Mouse (Mus musculus) midbrain, embryonic 13.5 days (tissue): ENCODE data around the gene Odf3b. TPM values are rescaled to one million over a fixed set of nuclear protein-coding genes. Genes with fewer than 3 reads are reported as not detected.

Experiments
- ATAC-seq: fragments of 200-750 bp; cut with Nextera tagmentation; 2 replicates; pipeline ENCODE4 v1.8.0; 2017; ENCODE audit warnings: mild to moderate bottlenecking, moderate TSS enrichment, moderate library complexity
- H3K27ac ChIP-seq: fragments of 300-500 bp; sonication (generic); 2 replicates; pipeline ENCODE4 v1.5.1; 2015; ENCODE audit warnings: inconsistent platforms, mild to moderate bottlenecking, moderate library complexity
- H3K27me3 ChIP-seq: fragments of 300-500 bp; sonication (generic); 2 replicates; pipeline ENCODE4 v1.6.1; 2015; ENCODE audit warnings: mild to moderate bottlenecking, inconsistent platforms
- H3K36me3 ChIP-seq: fragments of 300-500 bp; sonication (generic); 2 replicates; pipeline ENCODE4 v1.6.1; 2015; ENCODE audit warnings: mild to moderate bottlenecking, inconsistent platforms
- H3K4me1 ChIP-seq: fragments of 300-500 bp; sonication (generic); replicated peaks from 2 replicates; pipeline ENCODE4 v1.6.1; 2015; ENCODE audit warnings: inconsistent platforms
- H3K4me2 ChIP-seq: fragments of 300-500 bp; sonication (generic); replicated peaks from 2 replicates; pipeline ENCODE4 v1.6.1; 2015; ENCODE audit warnings: moderate library complexity, mild to moderate bottlenecking, inconsistent platforms
- H3K4me3 ChIP-seq: fragments of 300-500 bp; sonication (generic); replicated peaks from 2 replicates; pipeline ENCODE4 v1.5.1; 2015; ENCODE audit warnings: mild to moderate bottlenecking, inconsistent platforms
- H3K9ac ChIP-seq: fragments of 300-500 bp; sonication (generic); replicated peaks from 2 replicates; pipeline ENCODE4 v1.6.1; 2015; ENCODE audit warnings: mild to moderate bottlenecking, inconsistent platforms
- H3K9me3 ChIP-seq: fragments of 300-500 bp; sonication (generic); 2 replicates; pipeline ENCODE4 v1.6.1; 2016; ENCODE audit warnings: mild to moderate bottlenecking, inconsistent platforms
- WGBS: fragments of 180-500 bp; shearing (Covaris S2); methylation state at CpG from one replicate; pipeline ENCODE4 v1.1.7; 2015; 5-methylcytosine and 5-hydroxymethylcytosine counted together
- polyA plus RNA-seq: library from polyadenylated mRNA; unstranded; fragments of >200 nt; fragmentation: Nextera tagmentation; extraction: Ambion mirVana; gene quantifications from 2 replicates; pipeline ENCODE4 v1.2.1, GENCODE M21; 2015

Gene Odf3b
- polyA plus RNA-seq = 1.3 TPM in 2 replicates

- Histone ChIP-seq H3K4me1 (peaks cover 27% of the 10 kb centered on the region), H3K4me2 (peak within 1 kb of the TSS; percentile 64), H3K9me3 (no peaks in the 10 kb centered on the region), H3K4me3 (peak within 1 kb of the TSS; percentile 38), H3K36me3 (no peaks in the 10 kb centered on the region), H3K27me3 (peaks cover 51% of the 10 kb centered on the region), H3K27ac (no peak within 1 kb of the TSS), H3K9ac (peak within 1 kb of the TSS; percentile 58)
- ATAC-seq = peak; percentile 21; the same call in 1 of the 2 replicates
- WGBS = 1% methylated on average over 33 of the region's 33 CpGs
These were observed at the start of gene Odf3b for GRCm38 (mm10) chr15:89378831-89379401. TSS of gene Odf3b (minus strand) at chr15:89379282.

- no peak for ATAC-seq
- H3K4me2 ChIP-seq = peak overlapping the region; percentile 93
- H3K36me3 ChIP-seq = peaks cover 34% of the 10 kb centered on the region
- H3K9me3 ChIP-seq = no peaks in the 10 kb centered on the region
- H3K27me3 ChIP-seq = no peaks in the 10 kb centered on the region
- H3K27ac ChIP-seq = no peak overlapping the region
- 80% methylated on average over 19 of the region's 19 CpGs for WGBS
- H3K4me1 ChIP-seq = peaks cover 25% of the 10 kb centered on the region
- H3K9ac ChIP-seq = peak overlapping the region; percentile 84
- peak overlapping the region; percentile 60 for H3K4me3 ChIP-seq
These were observed 49.2 kb upstream of the Odf3b start for GRCm38 (mm10) chr15:89428136-89428790.

- Histone ChIP-seq H3K9ac (no peak overlapping the region), H3K36me3 (peaks cover 44% of the 10 kb centered on the region), H3K27ac (no peak overlapping the region), H3K4me3 (no peak overlapping the region), H3K9me3 (no peaks in the 10 kb centered on the region), H3K4me2 (no peak overlapping the region; the same call in 1 of the 2 replicates), H3K27me3 (no peaks in the 10 kb centered on the region), H3K4me1 (peaks cover 25% of the 10 kb centered on the region)
- WGBS = 82% methylated on average over 10 of the region's 10 CpGs
- no peak for ATAC-seq
These were observed 47.6 kb upstream of the Odf3b start for GRCm38 (mm10) chr15:89426716-89427115.

- Histone ChIP-seq H3K9me3 (no peaks in the 10 kb centered on the region), H3K4me1 (peaks cover 20% of the 10 kb centered on the region), H3K27ac (no peak within 1 kb of the TSS), H3K9ac (no peak within 1 kb of the TSS), H3K4me2 (no peak within 1 kb of the TSS), H3K4me3 (no peak within 1 kb of the TSS), H3K36me3 (peaks cover 51% of the 10 kb centered on the region), H3K27me3 (no peaks in the 10 kb centered on the region)
- 36% methylated on average over 6 of the region's 6 CpGs for WGBS
- ATAC-seq = no peak
These were observed 46.6 kb upstream of the Odf3b start, which contains the start of gene Cpt1b for GRCm38 (mm10) chr15:89425711-89426121. TSS of gene Cpt1b (minus strand) at chr15:89425863.

GRCm38 (mm10) chr15:89424621-89425020 lies 45.5 kb upstream of the Odf3b start:
- Histone ChIP-seq H3K27ac (no peak overlapping the region), H3K36me3 (peaks cover 61% of the 10 kb centered on the region), H3K4me3 (no peak overlapping the region), H3K4me2 (no peak overlapping the region), H3K4me1 (peaks cover 14% of the 10 kb centered on the region), H3K27me3 (no peaks in the 10 kb centered on the region), H3K9me3 (no peaks in the 10 kb centered on the region), H3K9ac (no peak overlapping the region)
- WGBS = 87% methylated on average over 8 of the region's 8 CpGs
- ATAC-seq = no peak

GRCm38 (mm10) chr15:89421938-89422337 lies 42.9 kb upstream of the Odf3b start:
- no peaks in the 10 kb centered on the region for H3K9me3 ChIP-seq
- 94% methylated on average over 9 of the region's 9 CpGs for whole genome bisulfite sequencing
- peaks cover 73% of the 10 kb centered on the region for H3K36me3 ChIP-seq
- H3K27me3 ChIP-seq = no peaks in the 10 kb centered on the region
- no peak for ATAC-seq
- H3K4me3 ChIP-seq = no peak overlapping the region
- no peak overlapping the region for H3K27ac ChIP-seq
- H3K9ac ChIP-seq = no peak overlapping the region
- H3K4me2 ChIP-seq = no peak overlapping the region
- H3K4me1 ChIP-seq = no peaks in the 10 kb centered on the region

GRCm38 (mm10) chr15:89415282-89415681 lies 36.2 kb upstream of the Odf3b start:
- H3K9ac ChIP-seq = no peak overlapping the region
- H3K27me3 ChIP-seq = no peaks in the 10 kb centered on the region
- no peaks in the 10 kb centered on the region for H3K9me3 ChIP-seq
- no peak overlapping the region for H3K4me3 ChIP-seq
- no peak overlapping the region for H3K4me2 ChIP-seq
- ATAC-seq = no peak
- peaks cover 36% of the 10 kb centered on the region for H3K36me3 ChIP-seq
- no peak overlapping the region for H3K27ac ChIP-seq
- 89% methylated on average over 8 of the region's 8 CpGs for WGBS
- H3K4me1 ChIP-seq = no peaks in the 10 kb centered on the region

GRCm38 (mm10) chr15:89410118-89410517 lies 31.0 kb upstream of the Odf3b start, which contains the start of gene Syce3:
TSS of gene Syce3 (minus strand) at chr15:89410503.
- no peaks in the 10 kb centered on the region for H3K4me1 ChIP-seq
- no peak within 1 kb of the TSS for H3K27ac ChIP-seq
- no peaks in the 10 kb centered on the region for H3K36me3 ChIP-seq
- ATAC-seq = no peak
- H3K9me3 ChIP-seq = peaks cover 12% of the 10 kb centered on the region
- H3K4me2 ChIP-seq = no peak within 1 kb of the TSS
- H3K4me3 ChIP-seq = no peak within 1 kb of the TSS
- no peak within 1 kb of the TSS for H3K9ac ChIP-seq
- no peaks in the 10 kb centered on the region for H3K27me3 ChIP-seq
- 92% methylated on average over 22 of the region's 24 CpGs for WGBS

GRCm38 (mm10) chr15:89406691-89407090 lies 27.6 kb upstream of the Odf3b start:
- peaks cover 12% of the 10 kb centered on the region for H3K9me3 ChIP-seq
- no peaks in the 10 kb centered on the region for H3K4me1 ChIP-seq
- no peaks in the 10 kb centered on the region for H3K36me3 ChIP-seq
- no peak overlapping the region for H3K4me3 ChIP-seq
- no peak overlapping the region for H3K27ac ChIP-seq
- no peak overlapping the region for H3K4me2 ChIP-seq
- H3K9ac ChIP-seq = no peak overlapping the region
- ATAC-seq = no peak
- no peaks in the 10 kb centered on the region for H3K27me3 ChIP-seq

GRCm38 (mm10) chr15:89404831-89405623 lies 25.9 kb upstream of the Odf3b start:
- Histone ChIP-seq H3K4me2 (no peak overlapping the region), H3K4me3 (no peak overlapping the region), H3K4me1 (no peaks in the 10 kb centered on the region), H3K27me3 (no peaks in the 10 kb centered on the region), H3K9ac (no peak overlapping the region), H3K9me3 (peaks cover 12% of the 10 kb centered on the region), H3K27ac (no peak overlapping the region), H3K36me3 (no peaks in the 10 kb centered on the region)
- ATAC-seq = no peak
- 87% methylated on average over 10 of the region's 10 CpGs for WGBS

- Histone ChIP-seq H3K4me3 (no peak overlapping the region), H3K9me3 (peaks cover 3% of the 10 kb centered on the region; the same call in 1 of the 2 replicates), H3K4me2 (no peak overlapping the region), H3K27me3 (no peaks in the 10 kb centered on the region), H3K27ac (no peak overlapping the region), H3K9ac (no peak overlapping the region), H3K36me3 (no peaks in the 10 kb centered on the region), H3K4me1 (no peaks in the 10 kb centered on the region)
- 92% methylated on average over 1 of the region's 1 CpGs for WGBS
- ATAC-seq = no peak
These were observed 23.4 kb upstream of the Odf3b start for GRCm38 (mm10) chr15:89402471-89402870.

GRCm38 (mm10) chr15:89399716-89400115 lies 20.6 kb upstream of the Odf3b start:
- 78% methylated on average over 1 of the region's 1 CpGs for WGBS
- Histone ChIP-seq H3K27me3 (no peaks in the 10 kb centered on the region), H3K9ac (no peak overlapping the region), H3K27ac (no peak overlapping the region), H3K4me3 (no peak overlapping the region), H3K36me3 (no peaks in the 10 kb centered on the region), H3K4me1 (no peaks in the 10 kb centered on the region), H3K9me3 (no peaks in the 10 kb centered on the region), H3K4me2 (no peak overlapping the region)
- no peak for ATAC-seq
